Mouse (Mus musculus) lung, postnatal 25 days (tissue): ENCODE data around the gene Rgs6.
A peak's percentile ranks its signal among the peaks of the same experiment; 100 is the strongest.

Source experiments
- DNase-seq: peaks from one replicate; pipeline ENCODE4 v3.0.0; 2022; ENCODE audit warnings: low spot score

Gene Rgs6

DNA sequence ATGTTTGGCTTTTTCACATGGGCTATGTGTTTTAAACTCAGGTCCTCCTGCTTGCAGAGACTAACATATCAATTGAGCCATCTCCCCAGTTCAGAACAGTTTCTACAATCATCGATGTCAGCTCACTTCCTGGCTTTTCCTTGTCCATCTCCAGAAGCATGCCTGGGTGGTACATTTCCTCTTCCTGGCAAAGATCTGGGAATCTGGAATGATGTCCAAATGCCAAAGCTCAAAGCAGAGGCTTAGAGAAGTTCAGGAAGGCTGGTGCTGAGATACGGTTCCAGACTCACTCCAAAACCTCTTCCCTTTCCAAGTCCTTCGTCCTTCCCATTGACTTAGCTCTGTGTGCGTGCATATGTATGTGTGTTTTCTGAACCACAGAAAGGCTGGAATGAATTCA is 59.8 kb downstream of the Rgs6 start:
- DNase-seq = peak; percentile 56

DNA sequence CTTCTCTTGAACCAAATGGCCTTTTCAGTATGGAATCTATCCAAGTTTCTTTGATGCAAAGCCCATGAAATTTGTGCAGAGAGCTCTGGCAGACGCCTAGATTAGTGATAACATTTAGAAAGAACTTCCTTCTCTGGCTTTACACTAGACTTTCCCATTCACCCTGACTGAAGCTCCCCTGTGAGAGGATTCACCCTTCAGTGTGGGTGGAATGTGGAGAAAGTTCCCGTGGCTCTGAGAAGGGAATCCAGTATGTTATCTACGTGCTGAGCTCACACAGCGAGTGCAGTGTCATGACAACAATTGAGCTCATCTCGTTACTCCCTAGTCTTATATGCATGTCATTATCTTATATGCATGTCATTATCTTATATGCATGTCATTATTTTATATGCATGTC is 61.9 kb downstream of the Rgs6 start:
- no peak for DNase-seq

DNA sequence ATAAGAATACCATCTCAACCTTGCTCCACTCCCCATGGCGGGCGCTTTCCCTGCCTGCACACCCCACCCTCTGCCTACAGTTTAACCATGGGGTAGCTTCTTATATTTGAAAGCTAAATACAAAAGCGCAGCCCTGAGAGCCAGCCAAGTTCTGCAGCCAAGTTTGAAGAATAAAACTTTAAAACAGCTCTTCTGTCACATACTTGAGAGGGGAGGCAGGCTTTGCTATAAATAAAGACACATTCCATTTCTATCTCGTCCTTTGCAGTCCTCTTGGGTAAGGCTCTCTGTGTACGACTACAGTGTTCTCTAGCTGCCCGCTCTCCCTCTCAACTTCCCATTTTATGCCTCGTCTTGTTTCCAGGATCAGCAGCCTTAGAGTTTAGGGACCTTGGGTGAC is 76.5 kb downstream of the Rgs6 start:
- no peak for DNase-seq

DNA sequence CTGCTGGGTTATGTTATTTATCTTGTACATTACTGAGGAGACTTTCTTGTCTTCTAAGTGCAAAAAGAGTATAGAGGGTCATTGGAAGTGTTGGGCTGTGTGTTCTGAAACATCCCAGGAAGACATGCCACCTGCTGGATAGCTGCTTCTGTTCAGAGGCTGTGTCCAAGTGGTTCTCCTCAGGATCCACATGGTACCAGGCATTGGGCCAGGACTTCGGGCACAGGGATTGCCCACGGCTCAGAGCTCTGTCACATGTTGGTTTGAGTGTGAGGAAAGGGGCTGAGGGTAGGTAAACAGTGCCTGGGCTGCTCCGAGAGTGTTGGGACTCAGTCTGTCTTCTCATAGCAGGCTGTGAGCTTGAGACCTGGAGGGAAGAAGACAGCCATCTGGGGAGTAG is 79.3 kb downstream of the Rgs6 start:
- DNase-seq = no peak

DNA sequence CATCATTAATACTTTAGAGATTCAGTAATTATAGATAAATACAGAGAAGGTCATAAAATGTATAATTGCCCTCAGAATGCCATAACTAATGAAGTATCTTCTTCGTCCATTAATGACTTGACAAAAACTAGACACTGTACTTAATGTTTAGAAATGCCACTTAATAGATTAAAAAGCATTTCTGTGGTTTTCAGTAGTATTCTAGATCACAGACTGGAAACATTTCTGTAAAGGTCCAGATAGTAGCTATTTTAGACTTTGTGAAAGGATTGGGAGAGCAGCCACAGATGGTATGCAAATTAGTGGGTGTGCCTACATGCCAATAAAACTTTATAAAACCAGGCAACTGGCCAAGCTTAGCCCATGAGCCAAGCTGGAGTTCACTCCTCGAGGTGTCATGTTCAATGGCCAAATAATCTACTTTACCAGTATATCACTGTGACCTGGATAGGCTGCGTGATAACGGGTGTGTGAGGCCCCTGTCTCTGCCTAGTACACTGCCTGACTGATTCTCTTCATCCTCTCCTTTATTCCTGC is 82.2 kb downstream of the Rgs6 start:
- no peak for DNase-seq

DNA sequence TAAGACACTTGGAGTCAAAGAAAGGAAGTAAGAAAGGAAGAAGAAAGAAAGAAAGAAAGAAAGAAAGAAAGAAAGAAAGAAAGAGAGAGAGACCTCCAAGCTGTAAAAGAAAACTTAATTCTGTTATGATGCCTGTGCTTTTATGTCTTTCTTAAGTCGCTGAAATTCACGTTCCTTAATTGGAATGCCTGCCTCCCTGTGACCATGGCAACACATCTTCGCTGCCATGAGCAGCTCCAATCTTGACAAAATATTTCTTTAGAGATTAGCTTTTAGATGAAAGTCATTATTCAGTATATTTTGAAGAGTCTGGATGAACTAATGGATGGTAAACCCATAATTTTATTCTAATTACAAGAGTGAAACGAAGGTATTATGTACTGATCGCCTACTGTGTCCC is 83.5 kb downstream of the Rgs6 start:
- no peak for DNase-seq

DNA sequence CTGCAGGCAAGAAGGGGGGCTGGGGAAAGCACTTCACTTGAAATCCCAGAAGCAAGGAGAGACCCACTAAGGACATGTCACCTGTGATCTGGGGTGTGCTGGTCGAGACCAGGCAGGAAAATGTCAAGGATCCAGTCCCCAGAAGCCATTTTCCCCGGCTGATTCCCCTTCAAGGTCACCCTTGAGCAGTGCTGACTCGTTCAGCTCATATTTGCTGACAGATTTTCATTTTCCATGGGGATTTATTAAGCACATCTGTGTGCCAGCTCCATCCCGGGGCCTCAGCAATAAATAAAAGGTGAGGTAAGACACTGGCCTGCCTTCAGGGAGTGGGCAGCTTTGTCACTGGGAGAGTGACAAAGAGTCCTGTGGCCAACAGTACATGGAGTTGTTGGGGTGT is 87.0 kb downstream of the Rgs6 start:
- no peak for DNase-seq

DNA sequence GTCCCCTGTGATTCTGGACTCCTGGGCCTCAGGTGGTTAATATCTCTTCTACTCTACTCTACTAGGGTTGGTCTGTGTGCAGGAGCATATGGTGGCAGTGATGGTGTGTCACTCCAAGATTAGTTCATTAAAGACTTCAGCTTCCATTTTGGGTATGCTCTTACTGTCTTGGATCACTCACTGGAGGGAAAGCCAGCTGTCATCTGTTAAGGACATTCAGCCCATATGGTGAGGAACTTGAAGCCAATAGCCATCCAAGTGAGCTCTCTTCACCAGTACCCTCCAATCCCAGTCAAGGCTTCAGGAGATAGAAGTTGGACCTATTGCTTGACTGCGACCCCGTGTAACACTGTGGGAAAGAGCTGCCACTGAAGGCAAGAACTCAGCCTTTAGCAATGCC is 98.9 kb downstream of the Rgs6 start:
- DNase-seq = no peak

DNA sequence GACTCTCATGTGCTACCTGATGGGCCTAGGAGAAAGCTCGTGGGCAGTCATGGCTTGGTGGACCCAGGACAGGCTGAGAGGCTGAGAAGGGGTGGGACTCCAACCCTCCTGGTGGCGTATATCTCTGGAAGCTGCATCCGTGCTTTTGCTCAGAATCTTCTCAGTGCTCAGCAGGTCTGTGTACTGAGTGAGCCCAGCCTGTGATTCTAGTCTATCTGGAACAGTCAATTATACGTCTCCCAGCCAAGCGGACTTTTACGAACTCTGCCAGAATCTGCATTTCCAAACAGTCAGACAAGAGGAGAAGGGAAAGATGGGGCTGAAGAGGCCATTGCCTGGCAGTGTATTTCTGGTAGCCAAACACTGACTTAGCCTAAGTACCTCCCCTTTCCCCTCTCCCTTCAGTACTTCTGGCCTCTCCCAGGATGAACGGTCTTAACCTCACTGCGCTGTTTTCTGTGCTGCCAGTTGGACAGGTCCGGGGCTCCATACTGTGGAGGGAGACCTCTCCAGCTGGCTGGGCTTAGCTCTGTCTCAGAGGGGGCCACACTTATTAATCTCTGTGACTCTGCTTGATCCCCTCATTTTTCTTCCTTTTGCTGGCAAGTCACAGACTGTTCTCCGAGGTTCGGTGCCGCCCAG is 110.9 kb downstream of the Rgs6 start:
- no peak for DNase-seq

DNA sequence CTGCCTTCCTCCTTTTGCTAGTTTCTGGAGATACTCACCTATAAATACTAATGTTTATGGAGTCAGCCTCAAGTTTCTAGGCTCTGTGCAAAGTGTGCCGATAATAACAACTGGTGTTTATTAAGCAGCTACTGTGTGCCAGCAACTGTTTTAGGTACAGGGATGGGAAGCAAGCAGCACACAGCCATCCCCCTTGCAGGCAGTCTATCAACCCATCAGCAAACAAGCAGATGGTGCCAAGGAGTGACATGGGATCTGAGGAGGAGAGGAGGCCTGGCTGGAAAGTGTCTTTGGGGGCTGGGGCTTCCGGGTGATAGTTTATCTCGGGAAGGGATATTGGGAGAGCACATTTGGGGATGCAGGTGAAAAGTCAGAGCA is 111.4 kb downstream of the Rgs6 start:
- DNase-seq = no peak

DNA sequence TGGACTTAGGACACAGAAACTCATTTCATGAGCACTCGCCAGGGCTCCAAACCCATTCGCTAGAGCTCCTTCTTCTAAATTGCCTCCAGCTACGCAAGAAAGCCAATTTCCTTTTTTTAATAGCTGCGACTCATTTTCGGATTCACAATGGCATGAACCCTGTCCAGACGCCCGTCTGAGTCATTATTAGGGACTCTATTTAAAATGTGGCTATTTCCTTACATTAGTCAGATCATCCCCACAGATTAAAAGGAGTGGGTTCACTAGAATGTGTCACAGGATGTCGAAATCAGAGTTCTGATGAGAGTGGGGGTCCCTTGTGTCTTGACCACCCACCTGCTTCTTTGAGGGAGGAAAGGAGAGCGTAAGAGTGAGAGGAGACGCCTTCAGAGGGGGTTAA is 112.1 kb downstream of the Rgs6 start:
- DNase-seq = no peak

DNA sequence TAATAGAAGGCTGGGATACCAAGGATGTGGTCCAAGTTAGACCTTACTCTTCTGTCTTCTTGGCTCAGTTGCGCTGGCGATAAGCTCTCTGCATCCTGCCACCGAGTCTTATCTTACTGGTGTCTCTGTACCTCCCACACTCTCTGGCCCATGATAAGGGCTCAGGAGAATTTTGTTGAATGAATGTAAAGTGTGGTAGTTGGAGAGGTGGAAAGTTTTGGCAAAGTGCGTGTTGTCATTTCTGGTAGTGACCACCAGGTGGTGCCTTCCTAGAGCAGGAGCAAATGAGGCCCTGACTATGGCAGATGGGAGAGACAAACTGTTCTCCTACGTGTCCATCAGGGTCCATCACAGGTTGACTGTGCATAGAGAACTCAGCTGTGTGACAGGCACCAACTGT is 112.7 kb downstream of the Rgs6 start:
- DNase-seq = peak; percentile 18

DNA sequence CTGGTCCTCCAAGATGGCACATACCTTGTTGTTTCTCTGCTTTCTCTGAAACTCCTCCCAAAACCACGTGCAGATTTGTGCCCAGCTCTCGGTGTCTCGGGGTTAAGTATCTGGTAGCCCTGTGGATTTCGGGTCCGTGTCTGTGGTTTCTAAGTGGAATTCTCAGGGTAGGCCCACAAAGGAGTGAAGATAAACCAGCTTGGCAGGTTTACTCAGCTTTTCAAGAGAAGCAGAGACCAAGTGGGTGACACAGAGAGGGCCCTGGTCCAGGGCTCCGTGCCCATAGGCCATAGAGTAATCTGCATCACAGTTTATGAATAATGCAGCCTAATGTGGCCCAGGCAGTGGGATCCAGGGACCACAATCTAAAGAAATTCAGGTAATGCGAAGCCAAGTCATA is 113.3 kb downstream of the Rgs6 start:
- DNase-seq = peak; percentile 52

DNA sequence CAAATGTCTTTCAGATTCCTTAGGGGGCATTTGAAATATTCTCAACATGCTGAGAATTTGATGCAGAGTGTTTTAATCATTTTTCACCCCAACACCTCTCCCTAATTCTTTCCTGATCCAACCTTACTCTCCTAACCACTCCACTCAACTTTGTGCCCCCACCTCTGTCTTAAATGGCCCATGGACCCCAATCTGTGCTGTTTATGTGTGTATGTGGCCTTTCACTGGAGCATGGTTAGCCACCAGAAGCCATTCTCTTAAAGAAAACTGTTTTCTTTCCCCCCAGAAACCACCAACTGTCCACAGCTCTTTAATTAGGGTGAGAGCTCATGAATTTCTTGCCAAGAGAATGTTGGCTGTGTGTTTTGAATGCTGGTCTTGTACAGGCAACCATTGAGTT is 122.3 kb downstream of the Rgs6 start:
- DNase-seq = no peak

DNA sequence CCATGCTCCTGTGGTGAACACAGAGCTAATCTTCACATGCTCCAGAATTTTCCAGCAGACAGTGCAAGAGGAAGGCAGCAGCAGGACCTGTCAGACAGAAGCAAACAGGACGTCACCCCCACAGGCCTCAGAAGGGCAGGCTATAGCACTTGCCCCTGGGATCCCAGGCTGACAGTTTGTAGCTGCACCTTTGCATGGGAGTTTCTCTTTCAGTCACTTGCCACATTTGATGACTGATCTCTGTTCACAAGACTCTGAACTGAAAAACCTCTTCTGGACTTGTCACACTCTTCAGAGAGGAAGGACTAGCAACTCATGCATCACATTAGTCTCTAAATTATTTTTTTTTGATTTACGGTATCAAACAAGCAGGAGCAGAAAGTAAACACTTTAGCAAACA is 126.2 kb downstream of the Rgs6 start:
- DNase-seq = no peak

DNA sequence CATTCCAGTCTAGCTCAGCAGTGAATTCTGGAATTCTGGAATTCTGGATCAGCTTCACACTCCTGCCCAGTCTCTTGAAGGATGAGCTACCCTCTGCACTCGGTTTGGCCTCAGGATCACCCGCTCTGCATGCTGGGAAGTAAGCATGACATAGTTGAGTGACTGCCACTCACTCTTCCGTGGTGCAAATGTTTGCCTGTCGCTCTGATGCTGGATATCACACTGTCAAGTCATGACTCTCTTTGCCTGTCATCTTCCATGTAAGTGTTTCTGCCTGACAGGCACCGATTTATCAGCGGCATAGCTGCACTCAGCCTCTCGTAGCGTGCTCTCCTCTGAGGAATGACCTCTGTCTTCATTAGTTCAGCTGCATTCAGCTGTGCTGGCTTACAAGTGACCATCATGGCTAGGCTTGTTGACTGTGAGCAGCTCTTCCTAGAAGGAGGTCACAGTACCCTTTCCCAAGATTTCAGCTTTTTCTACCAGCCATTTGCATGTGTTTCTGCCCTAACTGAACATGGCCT is 135.0 kb downstream of the Rgs6 start:
- no peak for DNase-seq

DNA sequence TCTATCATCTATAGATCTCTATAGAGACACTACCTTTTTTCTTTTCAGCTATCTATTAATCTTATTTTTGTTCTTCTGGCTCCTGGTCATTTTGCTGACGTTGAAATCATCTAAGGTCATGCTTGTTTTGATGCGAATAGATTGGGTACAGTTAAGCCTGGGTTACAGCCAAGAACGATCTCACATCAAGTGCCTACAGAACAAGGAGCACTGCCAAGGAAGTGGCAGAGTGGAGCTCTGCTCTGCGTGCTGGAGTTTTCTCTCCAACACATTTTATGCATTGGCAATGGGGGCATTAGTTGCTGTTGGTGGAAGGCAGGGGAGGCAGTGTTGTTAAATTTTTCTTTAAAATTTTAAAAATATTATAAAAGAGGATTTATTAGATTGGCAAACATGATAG is 138.2 kb downstream of the Rgs6 start:
- no peak for DNase-seq

DNA sequence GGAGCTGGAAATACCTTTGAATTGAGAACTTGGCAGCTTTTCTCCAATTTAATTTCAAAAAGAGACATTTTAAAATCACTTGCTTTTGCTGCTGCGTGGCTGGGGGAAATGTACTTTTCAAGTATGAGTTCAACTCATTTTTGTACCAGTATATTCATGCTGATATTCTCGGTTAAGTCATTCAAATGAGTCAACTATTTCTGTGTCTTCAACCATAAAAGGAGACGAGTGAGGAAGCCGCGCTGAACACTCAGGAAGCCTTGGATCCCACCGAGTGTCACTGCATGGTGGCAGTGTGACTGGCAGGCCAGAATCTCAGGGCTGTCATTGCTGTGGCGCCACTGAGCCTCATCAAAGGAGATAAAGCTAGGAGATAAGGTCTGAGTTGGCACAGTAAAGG is 143.5 kb downstream of the Rgs6 start:
- DNase-seq = no peak

DNA sequence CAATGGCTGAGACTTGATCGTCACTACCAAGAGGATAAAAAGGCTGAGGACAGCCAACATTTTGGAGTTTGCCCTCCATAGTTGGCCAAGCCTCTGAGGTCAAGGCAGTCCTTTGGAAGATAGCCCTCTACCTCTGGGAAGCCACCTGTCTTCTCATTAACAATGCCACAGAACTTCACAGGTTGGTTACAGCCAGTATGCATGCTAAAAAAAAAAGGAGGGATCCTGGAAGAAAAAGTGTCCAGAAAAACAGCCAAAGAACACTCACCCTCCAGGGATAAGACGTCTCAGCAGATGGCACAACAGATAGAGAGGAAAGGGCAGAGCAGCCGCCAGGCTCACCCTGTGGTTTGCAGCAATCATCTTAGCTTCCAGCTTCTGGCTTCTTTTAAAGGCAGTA is 154.9 kb downstream of the Rgs6 start:
- DNase-seq = no peak

DNA sequence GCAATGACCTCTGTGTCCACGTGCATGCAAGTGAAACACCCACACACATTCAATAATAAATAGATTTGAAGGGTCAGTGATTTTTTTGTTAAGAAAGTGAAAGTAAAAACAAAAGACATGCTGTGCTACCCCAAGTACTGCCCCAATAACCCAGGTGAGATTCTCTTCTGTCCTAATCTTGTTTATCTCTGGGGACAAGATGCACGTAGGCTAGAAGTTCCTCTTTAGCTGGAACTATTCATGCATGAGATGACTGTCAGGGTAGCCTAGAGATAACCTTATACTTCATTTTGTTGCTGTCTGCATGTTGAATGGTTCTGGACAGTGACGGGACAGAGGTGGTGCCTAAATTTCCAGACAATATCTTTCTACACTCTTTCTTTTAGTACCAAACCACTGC is 155.9 kb downstream of the Rgs6 start:
- no peak for DNase-seq

DNA sequence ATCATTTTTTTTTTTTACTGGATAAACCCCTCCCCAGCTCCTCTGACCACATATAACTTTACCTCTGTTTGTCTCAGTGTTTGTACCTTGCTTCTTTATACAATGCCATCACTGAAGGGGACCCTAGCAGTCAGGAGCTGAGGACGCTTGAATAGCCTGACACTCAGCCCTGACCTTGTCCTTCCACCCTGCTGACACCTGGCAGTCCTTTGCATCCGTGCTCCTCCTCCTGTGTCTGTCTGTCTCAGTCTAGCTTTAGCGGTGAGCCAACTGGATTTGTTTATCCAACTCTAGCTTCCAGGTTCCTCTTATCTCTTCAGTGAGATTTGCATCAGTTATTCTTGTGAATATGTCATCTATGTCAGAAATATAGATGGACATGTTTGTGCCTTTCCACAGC is 156.7 kb downstream of the Rgs6 start:
- DNase-seq = no peak

DNA sequence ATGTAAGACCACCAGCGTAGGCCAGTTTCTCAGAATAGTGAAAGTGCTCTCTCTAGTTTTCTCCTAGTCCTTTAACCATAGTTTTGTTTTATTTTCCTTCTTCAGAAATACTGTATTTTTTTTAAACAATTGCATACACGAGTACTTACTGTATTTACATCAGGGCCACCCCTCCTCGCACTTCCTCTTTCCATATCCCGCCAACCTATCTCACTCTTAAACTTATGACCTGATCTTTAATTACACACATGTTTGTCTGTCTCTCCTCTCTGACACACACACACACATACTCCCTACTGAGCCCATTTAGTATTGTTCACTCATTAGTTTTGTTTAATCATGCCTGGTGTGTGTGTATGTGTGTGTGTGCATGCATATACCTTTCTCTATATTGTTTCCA is 159.0 kb downstream of the Rgs6 start:
- DNase-seq = no peak

DNA sequence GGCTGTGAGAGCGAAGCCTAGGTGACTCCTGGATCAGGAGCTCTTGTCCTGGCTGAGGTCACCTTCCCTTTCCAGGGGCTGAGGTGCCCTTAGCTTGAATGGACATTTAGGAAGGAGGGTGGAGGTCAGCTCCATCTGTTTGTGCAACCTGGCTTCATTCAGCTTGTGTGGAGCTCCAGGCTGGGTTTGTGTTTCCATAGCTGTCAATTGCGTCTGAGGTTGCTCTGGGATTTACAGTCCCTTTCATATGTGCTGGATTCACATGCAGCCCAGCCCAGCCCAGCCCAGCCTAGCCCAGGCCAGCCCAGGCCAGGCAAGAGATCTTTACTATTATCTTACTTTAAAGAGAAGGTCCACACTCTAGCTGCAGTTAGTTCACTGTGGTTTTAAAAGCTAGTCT is 163.8 kb downstream of the Rgs6 start:
- DNase-seq = no peak

DNA sequence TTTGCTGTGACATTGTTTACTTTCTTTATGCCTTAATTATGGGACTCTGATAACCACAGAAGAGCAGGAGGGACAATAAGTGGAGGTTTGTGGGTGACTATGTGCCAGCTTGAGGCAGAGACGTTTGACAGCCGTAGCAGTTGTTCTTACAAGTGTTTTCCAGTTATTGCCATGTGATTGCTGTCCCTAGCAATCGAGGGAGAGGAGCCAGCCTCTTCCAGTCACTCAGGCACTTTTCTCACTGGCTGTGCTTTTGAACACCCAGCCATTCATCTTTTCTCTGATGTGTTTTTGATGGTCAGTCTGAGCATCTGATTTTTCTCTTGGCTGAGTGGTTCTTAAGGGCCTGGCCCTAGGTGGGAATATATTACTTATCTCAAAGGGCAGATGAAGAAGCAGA is 166.4 kb downstream of the Rgs6 start:
- DNase-seq = no peak

DNA sequence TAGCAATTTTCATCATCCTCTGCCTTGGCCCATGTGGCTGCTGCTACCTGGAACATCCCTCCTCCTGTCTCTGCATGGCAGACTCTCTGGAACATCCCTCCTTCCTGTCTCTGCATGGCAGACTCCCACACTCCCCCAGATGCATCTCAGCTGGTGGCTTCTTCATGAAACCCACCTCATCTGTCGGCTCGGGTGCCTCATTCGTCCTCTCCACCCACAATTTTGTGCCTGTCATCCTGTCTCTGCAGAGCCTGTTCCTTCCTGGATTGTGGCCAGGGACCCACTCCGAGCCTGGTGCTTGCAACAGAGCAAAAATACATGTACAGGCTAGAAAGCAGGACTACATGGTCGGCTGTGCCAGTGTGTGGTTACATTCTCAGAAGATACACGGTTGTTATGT is 168.7 kb downstream of the Rgs6 start:
- DNase-seq = no peak
